Mouse (Mus musculus) cerebellum, adult 2 months (tissue): ENCODE data around the gene Dlst. TPM values are rescaled to one million over a fixed set of nuclear protein-coding genes. Genes with fewer than 3 reads are reported as not detected.

Experiments used
- DNase-seq, 2 experiments: peaks; one replicate each; pipeline ENCODE4 v3.0.0; 2021
- H3K27ac ChIP-seq: fragments of 200-500 bp; 2 replicates; pipeline ENCODE4 v1.5.1; 2012; ENCODE audit warnings: low read length, control low read depth, inconsistent platforms; ENCODE audit not compliant: insufficient read depth
- H3K27me3 ChIP-seq: fragments of 200-500 bp; 2 replicates; pipeline ENCODE4 v1.6.1; 2012; ENCODE audit warnings: inconsistent platforms, mild to moderate bottlenecking, low read length, moderate library complexity; ENCODE audit not compliant: control insufficient read depth, insufficient read depth
- H3K4me1 ChIP-seq: fragments of 200-500 bp; 2 replicates; pipeline ENCODE4 v1.6.1; 2011; ENCODE audit warnings: low read length; ENCODE audit not compliant: control insufficient read depth, insufficient read depth
- H3K4me3 ChIP-seq: fragments of 200-500 bp; replicated peaks from 2 replicates; pipeline ENCODE3; 2011; ENCODE audit warnings: mild to moderate bottlenecking, low read depth, low read length, control low read depth; ENCODE audit not compliant: insufficient read depth
- CTCF ChIP-seq: fragments of 200-500 bp; IDR thresholded peaks from 2 replicates; pipeline ENCODE4 v1.5.1; 2011; ENCODE audit warnings: low read depth, mild to moderate bottlenecking, control low read depth, low read length, moderate library complexity, borderline replicate concordance; ENCODE audit not compliant: insufficient read depth
- POLR2A ChIP-seq: fragments of 200-500 bp; IDR thresholded peaks from 2 replicates; pipeline ENCODE4 v1.6.1; 2011; ENCODE audit warnings: low read length, control low read depth, borderline replicate concordance; ENCODE audit not compliant: insufficient read depth
- WGBS: fragments of 180-500 bp; shearing (Covaris S2); methylation state at CpG from one replicate; pipeline ENCODE4 v1.1.7; 2018; 5-methylcytosine and 5-hydroxymethylcytosine counted together
- polyA plus RNA-seq: library from polyadenylated mRNA; depleted of rRNA; stranded (reverse); fragments of >200 nt; gene quantifications from 2 replicates; pipeline ENCODE4 v1.2.3, GENCODE M21; 2012

Gene Dlst
- polyA plus RNA-seq, 1 experiment: 185 TPM

GRCm38 (mm10) chr12:85123108-85123530 lies 12.5 kb downstream of the Dlst start:
- no peak overlapping the region for H3K27ac ChIP-seq
- H3K27me3 ChIP-seq: no peaks in the 10 kb centered on the region
- H3K4me1 ChIP-seq: no peaks in the 10 kb centered on the region; the same call in 1 of the 2 replicates
- H3K4me3 ChIP-seq: no peak overlapping the region
- DNase-seq: no peak
- 90% methylated on average over 9 of the region's 9 CpGs for WGBS
- TF ChIP-seq POLR2A (no peak), CTCF (no peak)

GRCm38 (mm10) chr12:85123645-85124044 lies 13.0 kb downstream of the Dlst start:
- no peak overlapping the region for H3K27ac ChIP-seq
- no peaks in the 10 kb centered on the region; the same call in 1 of the 2 replicates for H3K4me1 ChIP-seq
- DNase-seq: no peak
- TF ChIP-seq POLR2A: no peak
- TF ChIP-seq CTCF: no peak
- WGBS: 94% methylated on average over 11 of the region's 11 CpGs
- no peaks in the 10 kb centered on the region for H3K27me3 ChIP-seq
- H3K4me3 ChIP-seq: no peak overlapping the region

GRCm38 (mm10) chr12:85124751-85125150 lies 14.1 kb downstream of the Dlst start:
- Histone ChIP-seq H3K27ac (no peak overlapping the region), H3K4me3 (no peak overlapping the region), H3K27me3 (no peaks in the 10 kb centered on the region), H3K4me1 (no peaks in the 10 kb centered on the region; the same call in 1 of the 2 replicates)
- 91% methylated on average over 5 of the region's 5 CpGs for WGBS
- TF ChIP-seq POLR2A: no peak
- TF ChIP-seq CTCF: no peak
- DNase-seq: no peak

- H3K27me3 ChIP-seq: no peaks in the 10 kb centered on the region
- no peaks in the 10 kb centered on the region; the same call in 1 of the 2 replicates for H3K4me1 ChIP-seq
- no peak overlapping the region for H3K27ac ChIP-seq
- 80% methylated on average over 8 of the region's 8 CpGs for WGBS
- TF ChIP-seq POLR2A (no peak), CTCF (no peak)
- no peak overlapping the region for H3K4me3 ChIP-seq
- no peak for DNase-seq
These were observed 16.5 kb downstream of the Dlst start for GRCm38 (mm10) chr12:85126986-85127603.

GRCm38 (mm10) chr12:85129426-85129978 lies 18.9 kb downstream of the Dlst start:
- DNase-seq: no peak
- 96% methylated on average over 9 of the region's 9 CpGs for WGBS

GRCm38 (mm10) chr12:85131361-85131760 lies 20.7 kb downstream of the Dlst start:
- Histone ChIP-seq H3K4me1 (peaks cover 4% of the 10 kb centered on the region), H3K27me3 (no peaks in the 10 kb centered on the region), H3K27ac (no peak overlapping the region), H3K4me3 (no peak overlapping the region)
- 76% methylated on average over 6 of the region's 6 CpGs for WGBS
- TF ChIP-seq CTCF (no peak), POLR2A (no peak)
- no peak for DNase-seq

More at GRCm38 (mm10) chr12:85129426-85129978, 18.9 kb downstream of the Dlst start:
- H3K4me3 ChIP-seq: no peak overlapping the region
- no peak overlapping the region for H3K27ac ChIP-seq
- H3K4me1 ChIP-seq: no peaks in the 10 kb centered on the region; the same call in 1 of the 2 replicates
- no peaks in the 10 kb centered on the region for H3K27me3 ChIP-seq
- no peak for TF ChIP-seq POLR2A
- no peak for TF ChIP-seq CTCF

- DNase-seq: no peak
- H3K27me3 ChIP-seq: no peaks in the 10 kb centered on the region
- peaks cover 8% of the 10 kb centered on the region for H3K4me1 ChIP-seq
- H3K27ac ChIP-seq: no peak overlapping the region
- 86% methylated on average over 8 of the region's 8 CpGs for WGBS
- H3K4me3 ChIP-seq: no peak overlapping the region
- TF ChIP-seq POLR2A (no peak), CTCF (no peak)
These were observed 23.6 kb downstream of the Dlst start for GRCm38 (mm10) chr12:85134043-85134794.
